Mouse (Mus musculus) pancreas, adult 10 weeks (tissue): ENCODE results near the gene Pax4. TPM values are rescaled to one million over a fixed set of nuclear protein-coding genes. Genes with fewer than 3 reads are reported as not detected.

ENCODE experiments used
- polyA plus RNA-seq: library from polyadenylated mRNA; stranded (reverse); fragments of 350-450 nt; fragmentation: Illumina TruSeq; extraction: RNeasy Lipid Tissue Mini Kit (QIAGEN cat#74804); gene quantifications from one replicate; pipeline ENCODE4 v1.2.3, GENCODE M21; 2015; ENCODE audit warnings: low read depth, low replicate concordance; ENCODE audit not compliant: insufficient read depth

Gene Pax4
- polyA plus RNA-seq = not detected

GRCm38 (mm10) chr6:28449253-28449652 lies at the start of gene Pax4:
TSS of gene Pax4 (minus strand) at chr6:28449353.

GRCm38 (mm10) chr6:28474839-28475238 lies 25.7 kb upstream of the Pax4 start, which contains the start of gene Snd1:
TSS of gene Snd1 (plus strand) at chr6:28475139.

GRCm38 (mm10) chr6:28428290-28428689 lies 20.9 kb downstream of the Pax4 start, which contains the start of gene Gcc1:
TSS of gene Gcc1 (minus strand) at chr6:28428390.

GRCm38 (mm10) chr6:28427096-28427839 lies 21.9 kb downstream of the Pax4 start, which contains the start of gene Fscn3:
TSS of gene Fscn3 (plus strand) at chr6:28427789.

GRCm38 (mm10) chr6:28423313-28423712 lies 25.8 kb downstream of the Pax4 start, which contains the start of gene Arf5:
TSS of gene Arf5 (plus strand) at chr6:28423560.

GRCm38 (mm10) chr6:28397681-28398203 lies 51.4 kb downstream of the Pax4 start, which contains the start of gene Zfp800:
TSS of gene Zfp800 (minus strand) at chr6:28398005.

Other genes starting within 250 kb of the Pax4 start
- 3.7 TPM for gene Zfp800, start 51.3 kb downstream of the Pax4 start, polyA plus RNA-seq
- gene Arf5, start 25.8 kb downstream of the Pax4 start, polyA plus RNA-seq = 38.3 TPM
- gene Fscn3, start 21.6 kb downstream of the Pax4 start, polyA plus RNA-seq = not detected
- gene Gcc1, start 21.0 kb downstream of the Pax4 start, polyA plus RNA-seq = 5.4 TPM
- 45.6 TPM for gene Snd1, start 25.8 kb upstream of the Pax4 start, polyA plus RNA-seq